Mouse (Mus musculus): ENCODE data around the gene Bik. TPM values are rescaled to one million over a fixed set of nuclear protein-coding genes. Genes with fewer than 3 reads are reported as not detected.

Gene Bik
- polyA plus RNA-seq, 1 experiment = 0.31 TPM

DNA sequence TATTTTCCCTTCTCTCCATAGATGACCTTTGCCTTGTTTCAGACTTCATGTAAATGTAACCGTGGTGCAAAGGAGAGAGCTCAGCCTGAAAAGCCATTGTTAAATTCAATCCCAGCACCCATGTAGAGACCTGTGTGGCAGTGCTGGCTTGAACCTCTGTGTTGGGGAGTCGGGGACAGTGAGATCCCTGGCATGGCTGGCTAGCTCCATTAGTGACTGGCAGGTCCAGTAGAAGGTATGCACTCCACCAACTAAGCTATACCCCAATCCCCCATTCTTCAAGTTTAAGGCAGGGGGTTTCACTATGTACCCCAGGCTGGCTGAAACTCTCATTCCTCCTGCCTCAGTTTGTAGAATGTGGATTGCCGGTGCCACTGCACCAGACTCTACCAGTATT is 2.3 kb upstream of the Bik start:
- H3K4me1 ChIP-seq (ENCODE audit: control insufficient read depth, insufficient read depth, low read length) = no peaks in the 10 kb centered on the region
- H3K4me3 ChIP-seq (ENCODE audit: insufficient read depth, low read length) = no peak overlapping the region
- no peak for TF ChIP-seq CTCF (IDR thresholded peaks at IDR 0.05; ENCODE audit: extremely low read depth, insufficient read depth, low read length)
- no peak for TF ChIP-seq POLR2A (IDR thresholded peaks at IDR 0.05; ENCODE audit: extremely low read depth, insufficient read depth, low read length)
- no peak overlapping the region for H3K27ac ChIP-seq (ENCODE audit: insufficient read depth, low read length)

DNA sequence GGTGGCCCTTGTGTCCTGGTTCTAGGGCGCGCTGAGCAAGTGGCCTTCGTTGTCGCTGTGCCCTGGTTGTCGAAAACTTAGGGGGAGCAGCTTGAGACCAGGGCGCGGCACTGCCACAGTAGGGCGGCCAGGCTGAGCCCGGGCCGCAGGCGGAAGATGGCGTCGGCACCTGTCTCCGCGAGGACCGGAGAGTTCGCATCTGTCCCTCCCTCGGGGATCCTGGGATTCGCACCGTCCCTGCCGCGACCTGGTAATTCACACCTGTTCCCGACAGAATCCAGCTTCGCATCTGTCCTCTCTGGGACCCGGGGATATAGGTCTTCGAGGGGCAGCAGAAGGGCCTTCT is 403 bp downstream of the Bik start:
- no peak overlapping the region for H3K27ac ChIP-seq (ENCODE audit: insufficient read depth, low read length)
- no peak for TF ChIP-seq POLR2A (IDR thresholded peaks at IDR 0.05; ENCODE audit: extremely low read depth, insufficient read depth, low read length)
- TF ChIP-seq CTCF (IDR thresholded peaks at IDR 0.05; ENCODE audit: extremely low read depth, insufficient read depth, low read length) = no peak
- H3K4me3 ChIP-seq (ENCODE audit: insufficient read depth, low read length) = peak overlapping the region; percentile 34
- H3K4me1 ChIP-seq (ENCODE audit: control insufficient read depth, insufficient read depth, low read length) = no peaks in the 10 kb centered on the region

DNA sequence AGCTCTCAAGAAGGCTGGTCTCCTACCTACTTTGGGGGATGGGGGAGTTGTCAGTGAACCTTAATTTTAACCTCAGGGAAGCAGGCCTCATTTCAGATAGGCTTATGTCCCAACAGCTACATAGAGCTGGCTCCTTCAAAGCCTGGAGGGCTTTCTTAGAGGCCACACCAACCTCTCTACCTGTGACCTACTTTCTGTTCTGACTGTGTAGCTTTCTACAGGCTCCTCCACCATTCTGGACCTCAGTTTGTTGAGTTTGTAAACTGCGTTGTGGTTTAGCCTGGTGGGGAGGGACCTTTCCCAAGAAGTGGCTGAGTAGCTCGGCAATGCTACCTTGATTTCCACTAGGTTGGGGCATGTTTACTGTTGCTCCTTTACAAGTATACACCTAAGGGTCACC is 1.1 kb downstream of the Bik start:
- H3K4me1 ChIP-seq (ENCODE audit: control insufficient read depth, insufficient read depth, low read length) = no peaks in the 10 kb centered on the region
- TF ChIP-seq POLR2A (IDR thresholded peaks at IDR 0.05; ENCODE audit: extremely low read depth, insufficient read depth, low read length) = no peak
- no peak overlapping the region for H3K4me3 ChIP-seq (ENCODE audit: insufficient read depth, low read length)
- no peak overlapping the region for H3K27ac ChIP-seq (ENCODE audit: insufficient read depth, low read length)

DNA sequence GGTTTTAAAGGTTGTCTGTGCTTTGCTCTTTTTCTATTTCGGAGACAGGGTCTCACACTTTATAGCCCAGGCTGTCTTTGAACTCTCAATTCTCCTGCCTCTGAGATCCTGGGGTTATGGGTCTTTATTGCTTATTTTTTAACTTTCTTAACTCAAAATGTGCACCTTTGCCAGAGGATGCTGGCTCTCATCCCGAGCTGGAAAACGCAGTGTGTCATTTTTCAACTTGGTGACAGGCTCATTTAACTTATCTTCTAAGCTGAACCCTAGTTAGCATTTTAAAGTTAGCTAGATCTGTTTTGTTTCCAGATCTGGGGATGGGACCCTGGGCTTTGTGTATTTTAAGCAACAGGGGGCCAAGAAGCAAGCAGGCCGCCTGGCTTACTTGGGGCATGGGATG is 2.2 kb downstream of the Bik start:
- Histone ChIP-seq H3K27ac (ENCODE audit: insufficient read depth, low read length) (no peak overlapping the region), H3K4me1 (ENCODE audit: control insufficient read depth, insufficient read depth, low read length) (no peaks in the 10 kb centered on the region), H3K4me3 (ENCODE audit: insufficient read depth, low read length) (no peak overlapping the region)
- no peak for TF ChIP-seq POLR2A (IDR thresholded peaks at IDR 0.05; ENCODE audit: extremely low read depth, insufficient read depth, low read length)
- no peak for TF ChIP-seq CTCF (IDR thresholded peaks at IDR 0.05; ENCODE audit: extremely low read depth, insufficient read depth, low read length)

DNA sequence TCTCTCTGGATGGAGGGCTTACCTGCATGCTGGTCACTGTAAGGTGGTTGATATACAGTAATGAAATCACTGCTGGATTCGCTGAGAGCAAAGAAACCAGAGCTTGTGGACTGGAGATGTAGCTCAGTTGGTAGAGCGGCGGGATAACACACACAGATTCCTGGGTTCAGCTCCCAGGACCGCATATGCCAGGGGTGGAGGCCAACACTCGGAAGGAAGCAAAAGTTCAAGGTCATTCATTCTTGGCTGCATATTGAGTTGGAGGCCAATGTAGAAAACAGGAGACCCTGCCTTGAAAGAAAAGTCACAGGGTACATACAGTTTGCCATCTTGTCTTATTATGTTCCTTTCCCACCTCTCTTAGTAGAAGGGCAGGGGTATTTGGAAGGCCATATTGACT is 3.1 kb downstream of the Bik start:
- Histone ChIP-seq H3K4me1 (ENCODE audit: control insufficient read depth, insufficient read depth, low read length) (no peaks in the 10 kb centered on the region), H3K27ac (ENCODE audit: insufficient read depth, low read length) (no peak overlapping the region), H3K4me3 (ENCODE audit: insufficient read depth, low read length) (no peak overlapping the region)
- TF ChIP-seq CTCF (IDR thresholded peaks at IDR 0.05; ENCODE audit: extremely low read depth, insufficient read depth, low read length) = no peak
- TF ChIP-seq POLR2A (IDR thresholded peaks at IDR 0.05; ENCODE audit: extremely low read depth, insufficient read depth, low read length) = no peak

DNA sequence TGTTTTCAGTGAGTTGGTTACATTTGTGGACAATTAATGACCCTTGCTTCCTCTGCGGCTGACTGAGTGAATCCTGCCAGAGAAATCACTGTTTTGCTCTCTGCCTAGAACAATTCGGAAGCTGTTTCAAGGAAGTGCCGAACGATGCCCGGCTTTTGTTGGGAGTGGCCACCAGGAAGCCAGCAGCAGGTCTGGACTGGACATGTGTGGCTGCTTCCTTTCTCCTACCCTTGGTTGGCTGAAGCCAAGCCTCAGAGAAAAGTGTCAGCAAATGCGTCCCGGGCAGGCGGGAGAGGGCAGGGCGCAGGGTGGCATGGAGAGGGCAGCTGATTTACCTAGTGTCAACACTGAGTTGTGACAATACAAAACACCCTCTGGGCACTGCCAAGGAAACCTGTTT is 3.6 kb downstream of the Bik start:
- no peak overlapping the region for H3K27ac ChIP-seq (ENCODE audit: insufficient read depth, low read length)
- no peak overlapping the region for H3K4me3 ChIP-seq (ENCODE audit: insufficient read depth, low read length)
- no peaks in the 10 kb centered on the region for H3K4me1 ChIP-seq (ENCODE audit: control insufficient read depth, insufficient read depth, low read length)
- TF ChIP-seq POLR2A (IDR thresholded peaks at IDR 0.05; ENCODE audit: extremely low read depth, insufficient read depth, low read length) = no peak
- no peak for TF ChIP-seq CTCF (IDR thresholded peaks at IDR 0.05; ENCODE audit: extremely low read depth, insufficient read depth, low read length)

DNA sequence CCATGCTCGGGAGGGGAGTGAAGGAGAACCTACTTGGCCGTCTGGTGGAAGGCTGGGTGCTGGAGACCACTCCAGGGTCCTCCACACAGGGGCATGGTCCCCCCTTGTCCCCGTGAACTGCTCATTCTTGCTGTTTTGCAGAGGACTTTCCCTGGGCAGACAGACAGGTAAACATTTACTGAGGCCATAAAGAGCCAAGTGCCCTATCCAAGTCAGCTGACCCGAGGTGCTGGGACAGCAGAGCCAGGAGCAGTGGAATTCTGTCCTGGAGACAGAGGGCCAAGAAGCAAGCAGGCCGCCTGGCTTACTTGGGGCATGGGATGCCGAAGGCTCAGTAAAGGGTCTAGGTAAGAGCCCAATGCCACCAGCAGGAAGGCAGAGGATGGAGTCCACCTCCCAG is 4.0 kb downstream of the Bik start:
- Histone ChIP-seq H3K4me3 (ENCODE audit: insufficient read depth, low read length) (no peak overlapping the region), H3K27ac (ENCODE audit: insufficient read depth, low read length) (no peak overlapping the region), H3K4me1 (ENCODE audit: control insufficient read depth, insufficient read depth, low read length) (no peaks in the 10 kb centered on the region)
- no peak for TF ChIP-seq POLR2A (IDR thresholded peaks at IDR 0.05; ENCODE audit: extremely low read depth, insufficient read depth, low read length)
- TF ChIP-seq CTCF (IDR thresholded peaks at IDR 0.05; ENCODE audit: extremely low read depth, insufficient read depth, low read length) = no peak

DNA sequence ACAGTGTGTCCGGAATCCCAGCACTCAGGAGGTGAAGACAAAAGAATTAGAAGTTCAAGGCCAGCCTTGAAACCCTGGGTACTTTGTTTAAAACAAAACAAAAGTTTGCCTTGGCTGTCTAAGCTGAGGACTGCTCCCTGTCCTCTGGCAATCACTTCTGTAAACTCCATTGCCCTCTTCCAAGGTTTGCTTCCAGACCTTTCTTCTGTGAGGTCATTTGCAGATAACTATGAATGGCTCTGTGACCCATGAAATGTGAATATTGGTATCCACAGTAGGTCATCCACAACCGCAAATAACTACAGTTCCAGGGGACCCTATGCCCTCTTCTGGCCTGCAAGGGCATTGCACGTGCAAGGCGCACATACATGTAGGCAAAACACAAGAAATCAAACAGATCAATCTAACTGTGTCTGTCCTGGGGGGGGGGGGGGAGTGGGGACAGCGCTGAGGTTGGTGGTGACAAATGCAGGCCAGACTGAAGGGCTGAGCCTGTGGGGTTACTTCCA is 5.4 kb downstream of the Bik start:
- no peak for TF ChIP-seq CTCF (IDR thresholded peaks at IDR 0.05; ENCODE audit: extremely low read depth, insufficient read depth, low read length)
- no peak for TF ChIP-seq POLR2A (IDR thresholded peaks at IDR 0.05; ENCODE audit: extremely low read depth, insufficient read depth, low read length)
- no peak overlapping the region for H3K27ac ChIP-seq (ENCODE audit: insufficient read depth, low read length)
- H3K4me1 ChIP-seq (ENCODE audit: control insufficient read depth, insufficient read depth, low read length) = no peaks in the 10 kb centered on the region
- no peak overlapping the region for H3K4me3 ChIP-seq (ENCODE audit: insufficient read depth, low read length)

DNA sequence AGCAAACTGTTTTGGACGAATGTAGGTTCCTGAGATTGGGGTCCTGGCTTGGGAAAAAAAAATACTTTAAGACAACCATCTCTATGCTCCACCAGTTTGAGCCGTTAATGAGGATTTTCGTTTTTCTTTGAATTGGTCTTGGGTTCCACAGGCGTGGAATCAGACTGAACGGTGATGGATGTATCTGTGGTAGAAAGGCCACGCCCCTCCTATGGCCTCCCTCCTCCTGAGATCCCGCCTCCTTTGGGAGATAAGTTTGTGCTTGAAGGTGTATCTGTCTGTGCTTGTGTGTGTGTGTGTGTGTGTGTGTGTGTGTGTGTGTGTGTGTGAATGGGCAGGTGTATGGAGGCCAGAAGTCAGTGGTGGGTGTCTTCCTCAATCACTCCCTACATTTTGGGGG is 5.9 kb downstream of the Bik start:
- Histone ChIP-seq H3K4me1 (ENCODE audit: control insufficient read depth, insufficient read depth, low read length) (no peaks in the 10 kb centered on the region), H3K27ac (ENCODE audit: insufficient read depth, low read length) (no peak overlapping the region), H3K4me3 (ENCODE audit: insufficient read depth, low read length) (no peak overlapping the region)
- TF ChIP-seq POLR2A (IDR thresholded peaks at IDR 0.05; ENCODE audit: extremely low read depth, insufficient read depth, low read length) = no peak
- TF ChIP-seq CTCF (IDR thresholded peaks at IDR 0.05; ENCODE audit: extremely low read depth, insufficient read depth, low read length) = no peak

DNA sequence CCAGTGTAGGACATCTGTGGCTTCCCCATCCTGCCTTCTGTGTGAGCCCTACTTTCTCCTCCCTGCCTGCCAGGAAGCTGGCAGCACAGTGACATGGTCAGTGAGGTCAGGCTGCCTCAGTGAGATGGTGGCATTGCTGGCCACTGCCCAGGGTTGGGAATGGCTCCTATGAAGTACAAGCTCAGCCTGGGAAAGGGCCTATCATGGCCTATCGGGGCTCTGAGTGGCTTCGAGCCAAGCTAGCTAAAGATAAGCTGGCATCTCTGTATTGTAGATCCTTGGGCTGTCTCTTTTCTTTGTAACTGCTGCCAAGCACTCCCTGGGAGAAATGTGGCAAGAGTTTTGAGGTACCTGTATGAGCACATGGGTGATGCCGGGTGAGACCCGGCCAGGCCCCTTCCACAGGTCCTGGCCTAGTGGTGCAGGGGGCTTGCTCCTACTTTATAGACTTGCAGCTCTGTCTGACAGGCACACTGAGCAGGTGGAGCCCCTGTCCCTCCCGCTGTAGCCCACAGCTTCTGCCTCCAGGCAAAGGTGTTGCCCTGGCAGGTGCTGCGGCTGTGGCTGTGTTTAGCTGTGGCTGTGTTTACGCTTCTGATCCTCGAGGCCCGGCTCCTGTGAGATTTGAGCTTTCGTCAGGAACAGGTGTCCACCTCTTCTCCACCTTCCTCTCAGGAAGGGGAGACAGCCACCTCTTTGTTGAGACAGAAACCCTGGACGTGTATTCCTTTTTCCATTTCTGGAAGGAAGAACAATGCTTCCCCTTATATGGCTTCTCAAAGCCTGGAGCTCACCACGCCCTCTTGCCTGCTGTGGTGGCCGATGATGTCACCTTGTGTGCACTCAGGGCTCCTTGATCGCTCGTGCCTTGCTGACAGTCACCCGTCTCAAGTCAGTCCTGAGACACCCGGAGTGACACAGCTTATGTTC is 8.6 kb downstream of the Bik start:
- Histone ChIP-seq H3K4me3 (ENCODE audit: insufficient read depth, low read length) (no peak overlapping the region), H3K27ac (ENCODE audit: insufficient read depth, low read length) (no peak overlapping the region), H3K4me1 (ENCODE audit: control insufficient read depth, insufficient read depth, low read length) (no peaks in the 10 kb centered on the region)
- TF ChIP-seq CTCF (IDR thresholded peaks at IDR 0.05; ENCODE audit: extremely low read depth, insufficient read depth, low read length) (no peak), POLR2A (IDR thresholded peaks at IDR 0.05; ENCODE audit: extremely low read depth, insufficient read depth, low read length) (no peak)

All from cortical plate, adult 2 months (tissue).